Mouse (Mus musculus): ENCODE data around the gene Atp2a2. TPM values are rescaled to one million over a fixed set of nuclear protein-coding genes. Genes with fewer than 3 reads are reported as not detected.

Gene Atp2a2
- polyA plus RNA-seq, 1 experiment: 23.7 TPM

DNA sequence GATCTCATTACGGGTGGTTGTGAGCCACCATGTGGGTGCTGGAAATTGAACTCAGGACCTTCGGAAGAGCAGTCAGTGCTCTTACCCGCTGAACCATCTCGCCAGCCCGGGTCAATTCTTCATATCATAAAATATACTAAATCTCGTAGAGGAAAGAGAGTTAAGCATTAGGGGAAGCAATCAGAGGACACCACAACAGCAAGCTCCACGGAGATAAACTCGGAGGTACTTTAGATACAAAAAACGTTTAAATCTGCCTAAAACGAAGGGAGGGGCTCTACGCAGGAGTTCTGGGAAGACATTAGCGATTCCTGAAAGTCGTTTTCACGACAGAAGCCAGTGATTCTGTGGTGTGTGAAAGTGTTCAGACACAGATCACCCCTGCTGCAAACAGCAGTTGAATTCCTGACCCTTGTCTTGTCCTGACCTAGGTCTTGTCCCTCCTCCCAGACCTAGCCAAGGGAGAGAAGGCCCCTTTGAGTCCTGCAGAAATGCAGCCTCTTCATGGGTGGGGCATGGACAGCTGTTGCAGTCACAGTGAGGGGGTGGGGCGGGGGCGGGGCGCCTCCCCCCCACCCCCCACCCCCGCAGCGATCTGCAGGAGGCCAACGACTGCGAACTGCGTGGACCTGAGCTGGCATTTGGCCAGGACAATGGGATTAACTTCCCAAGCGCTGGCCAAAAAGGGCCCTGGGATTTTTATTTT is 11.5 kb upstream of the Atp2a2 start:
- Histone ChIP-seq H3K4me1 (ENCODE audit: control insufficient read depth, insufficient read depth, insufficient read length) (peaks cover 6% of the 10 kb centered on the region; the same call in 1 of the 2 replicates), H3K27ac (ENCODE audit: insufficient read depth, low read length) (no peak overlapping the region), H3K36me3 (ENCODE audit: control insufficient read depth, insufficient read depth, low read length) (no peaks in the 10 kb centered on the region), H3K27me3 (ENCODE audit: control insufficient read depth, insufficient read depth, low read length) (no peaks in the 10 kb centered on the region), H3K4me3 (ENCODE audit: extremely low read depth, insufficient read depth, insufficient read length) (no peak overlapping the region; the same call in 1 of the 2 replicates)
- TF ChIP-seq POLR2A (IDR thresholded peaks at IDR 0.05; ENCODE audit: low read depth, low read length) (no peak), CTCF (IDR thresholded peaks at IDR 0.05; ENCODE audit: extremely low read depth, insufficient read depth, insufficient read length, insufficient replicate concordance) (no peak)
- DNase-seq (ENCODE audit: low read depth in 1 of 2, low spot score in 2 of 2): no peak
- WGBS: 60% methylated on average over 22 of the region's 23 CpGs

DNA sequence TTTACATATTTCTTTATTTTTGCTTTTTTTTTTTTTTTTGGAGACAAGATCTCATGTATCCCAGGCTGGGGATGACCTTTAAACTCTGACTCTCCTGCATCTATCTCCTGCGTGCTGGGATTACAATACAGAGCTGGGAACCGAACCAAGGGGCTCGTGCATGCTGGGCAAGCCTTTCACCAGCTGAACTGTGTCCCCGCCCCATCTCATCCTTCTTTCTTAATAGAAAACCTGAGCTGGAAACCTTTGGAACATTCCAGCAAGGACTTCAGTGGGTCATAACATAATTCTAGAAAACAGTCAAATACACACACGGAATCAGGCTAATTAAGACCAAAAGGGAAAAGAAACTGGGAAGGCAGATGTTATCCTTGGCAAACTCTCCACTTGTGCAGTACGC is 10.0 kb upstream of the Atp2a2 start:
- no peaks in the 10 kb centered on the region for H3K27me3 ChIP-seq (ENCODE audit: control insufficient read depth, insufficient read depth, low read length)
- no peaks in the 10 kb centered on the region for H3K36me3 ChIP-seq (ENCODE audit: control insufficient read depth, insufficient read depth, low read length)
- DNase-seq (ENCODE audit: low read depth in 1 of 2, low spot score in 2 of 2): no peak
- TF ChIP-seq CTCF (IDR thresholded peaks at IDR 0.05; ENCODE audit: extremely low read depth, insufficient read depth, insufficient read length, insufficient replicate concordance): no peak
- TF ChIP-seq POLR2A (IDR thresholded peaks at IDR 0.05; ENCODE audit: low read depth, low read length): no peak
- H3K27ac ChIP-seq (ENCODE audit: insufficient read depth, low read length): no peak overlapping the region
- 89% methylated on average over 6 of the region's 6 CpGs for WGBS
- H3K4me3 ChIP-seq (ENCODE audit: extremely low read depth, insufficient read depth, insufficient read length): no peak overlapping the region
- H3K4me1 ChIP-seq (ENCODE audit: control insufficient read depth, insufficient read depth, insufficient read length): peaks cover 6% of the 10 kb centered on the region; the same call in 1 of the 2 replicates

DNA sequence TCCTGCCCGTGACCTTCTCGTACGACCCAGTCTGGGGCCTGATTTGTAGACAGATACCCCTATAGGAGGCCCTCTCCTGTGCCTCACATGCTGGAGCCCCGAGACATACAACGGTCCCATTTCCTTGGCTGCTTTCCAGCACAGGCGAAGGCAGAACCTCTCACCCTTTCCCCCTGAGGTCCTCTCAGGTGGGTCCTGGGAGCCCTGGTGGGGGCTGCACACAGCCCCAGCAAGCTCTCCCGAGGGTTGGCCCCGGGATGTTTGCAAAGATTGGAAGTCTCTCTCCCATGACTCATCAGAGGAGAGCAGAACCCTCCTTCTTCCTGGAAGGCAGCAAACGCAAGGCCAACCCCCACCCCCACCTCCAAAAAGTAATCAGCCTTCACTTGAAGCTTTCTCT is 9.4 kb upstream of the Atp2a2 start:
- WGBS: 12% methylated on average over 9 of the region's 9 CpGs
- TF ChIP-seq POLR2A (IDR thresholded peaks at IDR 0.05; ENCODE audit: low read depth, low read length) (no peak), CTCF (IDR thresholded peaks at IDR 0.05; ENCODE audit: extremely low read depth, insufficient read depth, insufficient read length, insufficient replicate concordance) (no peak)
- H3K4me3 ChIP-seq (ENCODE audit: extremely low read depth, insufficient read depth, insufficient read length): no peak overlapping the region
- no peaks in the 10 kb centered on the region for H3K27me3 ChIP-seq (ENCODE audit: control insufficient read depth, insufficient read depth, low read length)
- H3K4me1 ChIP-seq (ENCODE audit: control insufficient read depth, insufficient read depth, insufficient read length): peaks cover 6% of the 10 kb centered on the region; the same call in 1 of the 2 replicates
- H3K36me3 ChIP-seq (ENCODE audit: control insufficient read depth, insufficient read depth, low read length): no peaks in the 10 kb centered on the region
- DNase-seq (ENCODE audit: low read depth in 1 of 2, low spot score in 2 of 2): no peak
- no peak overlapping the region for H3K27ac ChIP-seq (ENCODE audit: insufficient read depth, low read length)

DNA sequence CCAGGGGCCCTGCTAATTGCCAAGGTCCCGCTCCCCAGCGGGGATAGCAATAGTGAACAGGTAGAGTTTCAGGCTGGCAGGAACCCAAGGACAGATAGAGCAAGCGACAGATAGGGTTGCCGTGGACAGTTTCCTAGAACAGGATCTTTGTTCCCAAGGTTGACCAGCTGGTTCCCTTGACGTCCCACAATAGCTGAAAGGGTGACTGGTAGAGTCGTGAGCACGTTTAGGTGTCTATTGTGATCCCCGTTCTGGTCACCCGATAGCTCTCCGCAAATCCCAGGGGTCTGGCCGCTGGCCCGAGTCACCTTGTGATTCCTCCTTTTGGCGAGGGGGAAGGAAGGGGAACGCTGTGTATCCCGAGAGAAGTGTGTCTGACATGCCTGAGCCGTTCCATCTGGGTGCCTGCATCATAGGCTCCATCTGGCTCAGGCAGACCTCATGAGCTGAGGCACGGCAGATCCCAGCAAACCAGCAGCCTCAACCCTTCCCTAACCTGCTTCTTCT is 8.7 kb upstream of the Atp2a2 start:
- H3K27me3 ChIP-seq (ENCODE audit: control insufficient read depth, insufficient read depth, low read length): no peaks in the 10 kb centered on the region
- H3K27ac ChIP-seq (ENCODE audit: insufficient read depth, low read length): no peak overlapping the region
- no peak for TF ChIP-seq POLR2A (IDR thresholded peaks at IDR 0.05; ENCODE audit: low read depth, low read length)
- TF ChIP-seq CTCF (IDR thresholded peaks at IDR 0.05; ENCODE audit: extremely low read depth, insufficient read depth, insufficient read length, insufficient replicate concordance): no peak
- H3K4me3 ChIP-seq (ENCODE audit: extremely low read depth, insufficient read depth, insufficient read length): no peak overlapping the region
- H3K36me3 ChIP-seq (ENCODE audit: control insufficient read depth, insufficient read depth, low read length): no peaks in the 10 kb centered on the region
- peaks cover 6% of the 10 kb centered on the region; the same call in 1 of the 2 replicates for H3K4me1 ChIP-seq (ENCODE audit: control insufficient read depth, insufficient read depth, insufficient read length)
- DNase-seq (ENCODE audit: low read depth in 1 of 2, low spot score in 2 of 2): no peak
- 84% methylated on average over 17 of the region's 17 CpGs for WGBS

DNA sequence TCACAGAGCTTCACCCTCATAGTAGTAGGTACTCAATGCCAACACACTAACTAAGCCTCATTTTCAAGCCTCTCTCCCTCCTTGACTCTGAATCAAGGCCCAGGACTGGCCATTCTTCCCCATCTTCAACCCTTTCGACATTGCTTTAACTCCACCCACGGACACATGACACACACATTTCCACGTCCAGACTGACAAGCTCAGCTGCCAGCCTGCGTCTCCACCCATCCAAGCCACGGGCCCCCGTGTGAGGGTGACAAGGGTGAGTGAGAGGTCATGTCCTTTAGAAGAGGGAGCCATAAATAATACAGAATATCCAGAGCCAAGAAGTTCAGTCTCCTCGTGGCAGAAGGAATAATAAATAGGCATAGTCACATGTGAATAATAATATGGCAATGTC is 7.6 kb upstream of the Atp2a2 start:
- WGBS: 46% methylated on average over 7 of the region's 7 CpGs
- Histone ChIP-seq H3K27me3 (ENCODE audit: control insufficient read depth, insufficient read depth, low read length) (no peaks in the 10 kb centered on the region), H3K36me3 (ENCODE audit: control insufficient read depth, insufficient read depth, low read length) (no peaks in the 10 kb centered on the region), H3K27ac (ENCODE audit: insufficient read depth, low read length) (no peak overlapping the region), H3K4me3 (ENCODE audit: extremely low read depth, insufficient read depth, insufficient read length) (no peak overlapping the region), H3K4me1 (ENCODE audit: control insufficient read depth, insufficient read depth, insufficient read length) (peaks cover 6% of the 10 kb centered on the region; the same call in 1 of the 2 replicates)
- no peak for TF ChIP-seq CTCF (IDR thresholded peaks at IDR 0.05; ENCODE audit: extremely low read depth, insufficient read depth, insufficient read length, insufficient replicate concordance)
- no peak for TF ChIP-seq POLR2A (IDR thresholded peaks at IDR 0.05; ENCODE audit: low read depth, low read length)
- no peak for DNase-seq (ENCODE audit: low read depth in 1 of 2, low spot score in 2 of 2)

DNA sequence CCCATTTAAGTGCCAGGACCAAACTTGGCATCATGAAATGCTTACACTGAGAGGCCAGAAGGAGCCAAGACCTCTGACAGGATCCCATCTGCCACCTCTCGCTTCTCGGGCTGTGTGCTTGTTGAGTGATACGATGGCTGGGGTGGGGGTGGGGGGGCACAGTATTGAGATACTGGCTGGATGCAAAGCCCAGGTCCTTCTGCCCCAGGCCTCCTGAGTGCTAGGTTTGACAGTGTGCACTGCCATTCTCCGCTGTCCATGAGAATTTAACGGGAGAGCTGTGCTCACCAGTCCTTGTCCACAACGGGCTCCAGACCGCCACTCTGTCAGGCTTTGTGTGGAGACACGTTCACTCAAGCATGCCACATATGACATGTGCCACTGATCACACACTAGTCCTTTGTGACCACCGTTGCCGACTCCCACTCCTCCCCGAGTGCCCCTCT is 6.9 kb upstream of the Atp2a2 start:
- Histone ChIP-seq H3K4me3 (ENCODE audit: extremely low read depth, insufficient read depth, insufficient read length) (no peak overlapping the region), H3K36me3 (ENCODE audit: control insufficient read depth, insufficient read depth, low read length) (no peaks in the 10 kb centered on the region), H3K27me3 (ENCODE audit: control insufficient read depth, insufficient read depth, low read length) (no peaks in the 10 kb centered on the region), H3K27ac (ENCODE audit: insufficient read depth, low read length) (no peak overlapping the region), H3K4me1 (ENCODE audit: control insufficient read depth, insufficient read depth, insufficient read length) (no peaks in the 10 kb centered on the region; the same call in 1 of the 2 replicates)
- WGBS: 72% methylated on average over 11 of the region's 11 CpGs
- TF ChIP-seq CTCF (IDR thresholded peaks at IDR 0.05; ENCODE audit: extremely low read depth, insufficient read depth, insufficient read length, insufficient replicate concordance) (no peak), POLR2A (IDR thresholded peaks at IDR 0.05; ENCODE audit: low read depth, low read length) (no peak)
- DNase-seq (ENCODE audit: low read depth in 1 of 2, low spot score in 2 of 2): no peak

DNA sequence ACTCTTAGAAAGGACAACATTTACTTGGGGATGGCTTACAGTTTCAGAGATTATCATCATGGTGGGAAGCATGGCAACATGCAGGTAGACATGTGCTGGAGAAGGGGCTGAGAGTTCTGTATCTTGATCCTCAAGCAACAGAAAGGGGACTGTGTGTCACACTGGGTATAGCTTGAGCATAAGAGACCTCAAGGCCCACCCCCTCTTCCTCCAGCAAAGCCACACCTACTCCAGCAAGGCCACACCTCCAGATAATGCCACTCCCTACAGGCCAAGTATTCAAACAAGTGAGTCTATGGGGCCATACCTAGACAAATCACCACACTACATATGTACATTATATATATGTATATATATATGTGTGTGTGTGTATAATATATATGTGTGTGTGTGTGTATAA is 5.4 kb upstream of the Atp2a2 start:
- Histone ChIP-seq H3K4me3 (ENCODE audit: extremely low read depth, insufficient read depth, insufficient read length) (no peak overlapping the region), H3K27ac (ENCODE audit: insufficient read depth, low read length) (no peak overlapping the region), H3K27me3 (ENCODE audit: control insufficient read depth, insufficient read depth, low read length) (no peaks in the 10 kb centered on the region), H3K4me1 (ENCODE audit: control insufficient read depth, insufficient read depth, insufficient read length) (no peaks in the 10 kb centered on the region), H3K36me3 (ENCODE audit: control insufficient read depth, insufficient read depth, low read length) (no peaks in the 10 kb centered on the region)
- TF ChIP-seq POLR2A (IDR thresholded peaks at IDR 0.05; ENCODE audit: low read depth, low read length): no peak
- TF ChIP-seq CTCF (IDR thresholded peaks at IDR 0.05; ENCODE audit: extremely low read depth, insufficient read depth, insufficient read length, insufficient replicate concordance): no peak
- no peak for DNase-seq (ENCODE audit: low read depth in 1 of 2, low spot score in 2 of 2)

Measured in spleen, adult 2 months (tissue).